ENCODE assay signal across 10 mouse cellular contexts in the genomic region with DNA sequence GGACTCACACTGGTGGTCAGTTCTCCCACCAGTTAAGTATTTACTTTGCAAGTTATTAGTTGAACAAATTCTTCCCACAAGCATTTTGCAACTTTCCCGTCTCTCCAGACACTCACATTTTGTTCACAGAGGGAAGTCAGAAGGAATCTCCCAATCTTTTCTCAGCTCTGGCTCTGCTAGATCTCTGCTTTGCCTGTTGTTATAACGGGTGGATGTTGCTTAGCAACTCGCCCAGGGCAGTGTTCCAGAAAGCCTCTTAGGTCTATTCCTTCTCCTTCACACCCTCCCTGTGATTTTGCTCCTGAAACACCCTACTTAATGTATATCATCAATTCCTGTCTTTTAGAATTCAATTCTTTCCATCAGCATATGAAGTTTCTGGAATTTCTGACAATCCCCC. TPM values are rescaled to one million over a fixed set of nuclear protein-coding genes. Genes with fewer than 3 reads are reported as not detected.
DNase-seq lines count a peak whose midpoint lies in the region; ATAC-seq and TF ChIP-seq lines count a peak whose summit lies in the region.
"Had no signal": no experiment of that assay in that cellular context is flagged by ENCODE, and none has a peak within 500 bp of the region (broad histone marks: within the 10 kb centered on the region; RNA-seq: fewer than 3 reads in every experiment).

No protein-coding gene starts in this region.

- ATAC-seq in intestine, embryonic 14.5 days (replicated peaks; ENCODE audit: low FRiP score, low TSS enrichment, low read depth), result no peak
- no peak for ATAC-seq in intestine, postnatal 0 days
- peak; percentile 100 for ATAC-seq in frontal cortex, adult (ENCODE audit: low TSS enrichment)
- no peak for ATAC-seq in intestine, embryonic 16.5 days

- no peak overlapping the region for H3K27ac ChIP-seq in intestine, embryonic 14.5 days (ENCODE audit: low read depth)
- H3K27ac ChIP-seq in intestine, postnatal 0 days (ENCODE audit: low read depth, low read length), result no peak overlapping the region
- no peak overlapping the region for H3K27ac ChIP-seq in intestine, embryonic 16.5 days (ENCODE audit: low read length)

- no peaks in the 10 kb centered on the region for H3K36me3 ChIP-seq in intestine, embryonic 14.5 days (ENCODE audit: control insufficient read depth, insufficient read depth, low read length)
- H3K36me3 ChIP-seq in intestine, postnatal 0 days (ENCODE audit: control insufficient read depth, insufficient read depth), result no peaks in the 10 kb centered on the region
- no peaks in the 10 kb centered on the region for H3K36me3 ChIP-seq in intestine, embryonic 16.5 days (ENCODE audit: control insufficient read depth, insufficient read depth, low read length)
- H3K36me3 ChIP-seq: G1E had no signal

- no peak overlapping the region for H3K9ac ChIP-seq in intestine, embryonic 14.5 days (ENCODE audit: low read length)
- no peak overlapping the region for H3K9ac ChIP-seq in intestine, postnatal 0 days (ENCODE audit: low read depth, low read length)
- H3K9ac ChIP-seq in intestine, embryonic 16.5 days (ENCODE audit: low read depth, low read length), result no peak overlapping the region

- WGBS in intestine, embryonic 14.5 days, result 33% methylated on average over 3 of the region's 3 CpGs
- WGBS in intestine, postnatal 0 days, result 31% methylated on average over 3 of the region's 3 CpGs
- 25% methylated on average over 3 of the region's 3 CpGs for WGBS in intestine, embryonic 16.5 days

- no peaks in the 10 kb centered on the region for H3K4me1 ChIP-seq in intestine, embryonic 14.5 days (replicated peaks; ENCODE audit: control insufficient read depth, insufficient read depth, low read length)
- no peaks in the 10 kb centered on the region for H3K4me1 ChIP-seq in intestine, postnatal 0 days (replicated peaks; ENCODE audit: control insufficient read depth, insufficient read depth, low read length)
- no peaks in the 10 kb centered on the region for H3K4me1 ChIP-seq in intestine, embryonic 16.5 days (ENCODE audit: control insufficient read depth, insufficient read depth, low read length)

- peak; percentile 53 for DNase-seq in intestine, embryonic 14.5 days (ENCODE audit: low spot score)
- DNase-seq in layer of hippocampus, adult 9-11 months, result peak; percentile 71
- peak; percentile 2 for DNase-seq in mesoderm, embryonic 11.5 days (ENCODE audit: low read depth, low spot score)
- no peak for DNase-seq in adrenal gland, adult 2 months
- DNase-seq in spleen, postnatal 36 days (ENCODE audit: low spot score in 2 of 2), result no peak

- no peaks in the 10 kb centered on the region for H3K27me3 ChIP-seq in intestine, embryonic 14.5 days (replicated peaks; ENCODE audit: control insufficient read depth, insufficient read depth, low read length)
- no peaks in the 10 kb centered on the region; the same call in 1 of the 2 replicates for H3K27me3 ChIP-seq in intestine, postnatal 0 days (replicated peaks; ENCODE audit: control insufficient read depth, insufficient read depth, low read length)
- H3K27me3 ChIP-seq in intestine, embryonic 16.5 days (replicated peaks; ENCODE audit: control insufficient read depth, insufficient read depth, low read length), result no peaks in the 10 kb centered on the region

- no peak for TF ChIP-seq CTCF in intestine, postnatal 0 days (IDR thresholded peaks at IDR 0.05; ENCODE audit: low read depth)

- H3K4me3 ChIP-seq in intestine, embryonic 14.5 days (ENCODE audit: low read depth, low read length), result no peak overlapping the region
- H3K4me3 ChIP-seq in intestine, postnatal 0 days (ENCODE audit: low read depth, low read length), result no peak overlapping the region
- no peak overlapping the region for H3K4me3 ChIP-seq in intestine, embryonic 16.5 days (ENCODE audit: low read length)
- H3K4me3 ChIP-seq: erythroblast, embryonic 14.5 days had no signal

- H3K9me3 ChIP-seq in intestine, embryonic 14.5 days (ENCODE audit: control insufficient read depth, low read length), result no peaks in the 10 kb centered on the region
- no peaks in the 10 kb centered on the region for H3K9me3 ChIP-seq in intestine, postnatal 0 days (ENCODE audit: control insufficient read depth)
- no peaks in the 10 kb centered on the region for H3K9me3 ChIP-seq in intestine, embryonic 16.5 days (ENCODE audit: control insufficient read depth, low read length)
- H3K9me3 ChIP-seq: G1E had no signal

- no peak overlapping the region for H3K4me2 ChIP-seq in intestine, embryonic 14.5 days (ENCODE audit: low read length)
- H3K4me2 ChIP-seq in intestine, postnatal 0 days (replicated peaks; ENCODE audit: low read depth), result no peak overlapping the region
- H3K4me2 ChIP-seq in intestine, embryonic 16.5 days (ENCODE audit: low read depth, low read length), result no peak overlapping the region

RNA-seq across cellular contexts. Expression of a gene that starts 28.9 kb away (rescaled TPM):
- 0.19 and 0.42 TPM in 2 replicates for polyA plus RNA-seq in intestine, embryonic 14.5 days (2014; fragmentation: Nextera tagmentation; extraction: Ambion mirVana)
- polyA plus RNA-seq in intestine, postnatal 0 days (2015; fragmentation: Nextera tagmentation; extraction: Ambion mirVana), result not detected in 2 replicates
- under 1 TPM; 0.28 to 0.58 TPM for total RNA-seq in adrenal gland, adult 2 months (2021)
- 0.08 and 0.47 TPM in 2 replicates for polyA plus RNA-seq in adrenal gland, adult 2 months (2012; rRNA removed)
- 0.10 TPM in 1 of 2 replicates, not detected in the other for polyA plus RNA-seq in intestine, embryonic 16.5 days (2015; fragmentation: Nextera tagmentation; extraction: Ambion mirVana)
- polyA plus RNA-seq: erythroblast, embryonic 14.5 days; G1E had no signal

Comparison
In these comparisons a context has a peak if more than half of its experiments do, and no peak if none do; other contexts are left out.
1. DNase-seq: peak in intestine, embryonic 14.5 days (single experiment), layer of hippocampus, adult 9-11 months (single experiment) and mesoderm, embryonic 11.5 days (single experiment); none in adrenal gland, adult 2 months (single experiment) and spleen, postnatal 36 days (0 of 2).